Mouse (Mus musculus): ENCODE results near the gene Arid1b.

DNA sequence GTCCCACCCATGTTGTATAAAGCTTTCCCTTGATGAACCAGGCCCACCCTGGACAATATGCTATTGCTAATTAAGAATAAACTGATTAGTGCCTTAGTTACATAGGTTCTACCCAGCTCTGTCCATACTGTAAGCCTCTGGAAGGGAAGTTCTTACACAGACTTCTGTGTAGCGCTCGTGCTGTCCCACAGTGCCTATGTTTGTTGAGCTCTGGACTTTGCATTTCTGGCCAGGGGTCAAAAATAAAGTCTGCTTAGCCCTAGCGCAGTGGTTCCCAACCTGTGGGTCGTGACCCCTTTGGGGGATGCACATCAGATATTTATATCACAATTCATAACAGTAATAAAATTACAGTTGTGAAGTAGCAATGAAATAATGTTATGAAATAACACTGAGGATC is 221.2 kb downstream of the Arid1b start:
- TF ChIP-seq POLR2A (IDR thresholded peaks at IDR 0.05; ENCODE audit: low read depth, low read length): no peak
- no peak for TF ChIP-seq CTCF (IDR thresholded peaks at IDR 0.05; ENCODE audit: extremely low read depth, insufficient read length, insufficient replicate concordance, low read depth, low read length)

All from small intestine, adult 2 months (tissue).